Mouse (Mus musculus) ES-Bruce4 (cell line): ENCODE results near the gene Erc2.

ENCODE experiments used
- CTCF ChIP-seq: IDR thresholded peaks from one replicate; pipeline ENCODE4 v1.8.1; 2011; ENCODE audit warnings: low read depth, low read length
- EP300 ChIP-seq: IDR thresholded peaks from 2 replicates; pipeline ENCODE4 v1.6.1; 2011; ENCODE audit warnings: low read depth, low read length; ENCODE audit not compliant: insufficient read depth
- POLR2A ChIP-seq: IDR thresholded peaks from one replicate; pipeline ENCODE4 v1.8.1; 2011; ENCODE audit warnings: low read length; ENCODE audit not compliant: insufficient read depth

DNA sequence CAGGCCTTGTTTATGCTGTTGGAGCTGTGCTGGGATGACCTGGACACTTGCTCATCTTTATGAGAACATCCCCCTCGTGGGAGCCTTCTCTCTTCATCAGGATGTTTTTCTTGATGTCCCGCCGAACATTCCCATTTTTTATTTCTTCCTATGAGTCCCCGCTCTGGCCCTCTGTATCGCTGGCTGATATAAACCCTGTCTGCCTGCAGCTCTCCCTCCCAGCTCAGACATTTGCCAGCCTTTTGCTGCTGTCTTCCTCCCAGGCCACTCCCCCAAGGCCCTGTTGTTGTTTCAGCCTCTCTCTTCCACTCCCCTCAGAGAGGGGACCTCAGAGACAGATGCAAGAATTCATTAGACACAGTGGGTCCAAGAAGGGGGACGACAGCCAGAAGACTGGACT, 823.5 kb downstream of the Erc2 start:
- TF ChIP-seq CTCF, result no peak
- no peak for TF ChIP-seq POLR2A
- no peak for TF ChIP-seq EP300
